Mouse (Mus musculus) E14TG2a.4 (cell line): ENCODE results near the gene Adam19.

ENCODE experiments used
- CTCF ChIP-seq: conservative IDR thresholded peaks from 2 replicates; pipeline ENCODE4 v1.5.1; 2014; ENCODE audit warnings: low read length
- NANOG ChIP-seq: IDR thresholded peaks from 2 replicates; pipeline ENCODE4 v1.6.1; 2014; ENCODE audit warnings: borderline replicate concordance, low read length, mixed read lengths
- POU5F1 ChIP-seq: IDR thresholded peaks from 2 replicates; pipeline ENCODE4 v1.6.1; 2014; ENCODE audit warnings: low read length, borderline replicate concordance

GRCm38 (mm10) chr11:46083835-46084444 lies 28.1 kb downstream of the Adam19 start:
- TF ChIP-seq CTCF: no peak
- no peak for TF ChIP-seq POU5F1
- no peak for TF ChIP-seq NANOG
